11 mouse cellular contexts compared by ENCODE assay signal in genomic region chr4:59238641-59239311, GRCm38 (mm10). TPM values are rescaled to one million over a fixed set of nuclear protein-coding genes. Genes with fewer than 3 reads are reported as not detected.
DNase-seq lines count a peak whose midpoint lies in the region; TF ChIP-seq lines count a peak whose summit lies in the region.
"Had no signal": no experiment of that assay in that cellular context is flagged by ENCODE, and none has a peak within 500 bp of the region (broad histone marks: within the 10 kb centered on the region; RNA-seq: fewer than 3 reads in every experiment).

No protein-coding gene starts in this region.

- H3K4me3 ChIP-seq in kidney, adult 2 months (ENCODE audit: insufficient read depth, low read depth, low read length) = no peak overlapping the region
- H3K4me3 ChIP-seq: hindbrain, embryonic 15.5 days; limb, embryonic 13.5 days had no signal

- H3K4me1 ChIP-seq in kidney, adult 2 months (ENCODE audit: control insufficient read depth, insufficient read depth, low read length) = peaks cover 3% of the 10 kb centered on the region; the same call in 1 of the 2 replicates
- H3K4me1 ChIP-seq: hindbrain, embryonic 15.5 days had no signal

- WGBS in kidney, adult 2 months = 38% methylated on average over 9 of the region's 9 CpGs

- no peak for TF ChIP-seq POLR2A in kidney, adult 2 months (IDR thresholded peaks at IDR 0.05; ENCODE audit: low read depth, low read length)

- H3K27ac ChIP-seq in kidney, adult 2 months (ENCODE audit: insufficient read depth, low read depth, low read length) = peak overlapping the region; percentile 70
- H3K27ac ChIP-seq: hindbrain, embryonic 15.5 days had no signal

- TF ChIP-seq CTCF in kidney, adult 2 months (conservative IDR thresholded peaks at IDR 0.05; ENCODE audit: insufficient read depth, insufficient read length, low read depth, low read length) = no peak

- H3K36me3 ChIP-seq in kidney, adult 2 months (ENCODE audit: control insufficient read depth, insufficient read depth, low read length) = no peaks in the 10 kb centered on the region
- H3K36me3 ChIP-seq: hindbrain, embryonic 15.5 days; limb, embryonic 13.5 days had no signal

- no peaks in the 10 kb centered on the region for H3K27me3 ChIP-seq in kidney, adult 2 months (replicated peaks; ENCODE audit: control insufficient read depth, insufficient read depth, low read length)
- H3K27me3 ChIP-seq: hindbrain, embryonic 15.5 days; limb, embryonic 13.5 days had no signal

- DNase-seq in kidney, adult 2 months = peak; percentile 44
- no peak for DNase-seq in kidney, postnatal 4 days
- peak; percentile 56 to 63 for DNase-seq in B cell, adult 2 months
- DNase-seq in heart, adult 8-10 months (ENCODE audit: low spot score) = peak; percentile 58
- DNase-seq in lung, postnatal 4 days = peak; percentile 66 to 69
- DNase-seq in retina, postnatal 1 day = no peak
- DNase-seq in cerebellum, adult 18-20 months = no peak
- DNase-seq in testis, postnatal 14 days (ENCODE audit: low spot score) = no peak
- DNase-seq: right cerebral cortex, postnatal 25 days had no signal

RNA-seq across cellular contexts. Expression of gene Ugcg, which starts 49.7 kb away (rescaled TPM):
- polyA plus RNA-seq in kidney, adult 2 months (2012; rRNA removed) = 7.4 and 11.6 TPM in 2 replicates
- 10 to 100 TPM; 11.7 to 14.2 (median 13.5) TPM for total RNA-seq in heart, adult 8-10 months (2022)

Comparison
In these comparisons a context has a peak if more than half of its experiments do, and no peak if none do; other contexts are left out.
1. DNase-seq: peak in kidney, adult 2 months (single experiment), B cell, adult 2 months (2 of 2), heart, adult 8-10 months (single experiment) and lung, postnatal 4 days (2 of 2); none in kidney, postnatal 4 days (0 of 2), retina, postnatal 1 day (single experiment), cerebellum, adult 18-20 months (0 of 2) and testis, postnatal 14 days (single experiment).